Mouse (Mus musculus) thymus, adult 2 months (tissue): Measurements from ENCODE around the gene Vars. TPM values are rescaled to one million over a fixed set of nuclear protein-coding genes. Genes with fewer than 3 reads are reported as not detected.

Experiments used
- DNase-seq: peaks from one replicate; pipeline ENCODE4 v3.0.0; 2021
- H3K27ac ChIP-seq: fragments of 200-500 bp; 2 replicates; pipeline ENCODE4 v1.5.1; 2012; ENCODE audit warnings: low read length, control low read depth; ENCODE audit not compliant: control insufficient read depth, insufficient read depth
- H3K27me3 ChIP-seq: fragments of 200-500 bp; 2 replicates; pipeline ENCODE4 v1.6.1; 2012; ENCODE audit warnings: mild to moderate bottlenecking, low read length, moderate library complexity, mixed read lengths; ENCODE audit not compliant: control insufficient read depth, insufficient read depth
- H3K36me3 ChIP-seq: fragments of 200-500 bp; 2 replicates; pipeline ENCODE4 v1.6.1; 2012; ENCODE audit warnings: mild to moderate bottlenecking, low read length, moderate library complexity; ENCODE audit not compliant: control insufficient read depth, insufficient read depth
- H3K4me1 ChIP-seq: fragments of 200-500 bp; replicated peaks from 2 replicates; pipeline ENCODE4 v1.6.1; 2012; ENCODE audit warnings: low read length; ENCODE audit not compliant: control insufficient read depth, insufficient read depth
- H3K4me3 ChIP-seq: fragments of 200-500 bp; 2 replicates; pipeline ENCODE4 v1.5.1; 2012; ENCODE audit warnings: mild to moderate bottlenecking, low read length, control low read depth, moderate library complexity; ENCODE audit not compliant: control insufficient read depth, insufficient read depth
- CTCF ChIP-seq: fragments of 200-500 bp; IDR thresholded peaks from 2 replicates; pipeline ENCODE4 v1.5.1; 2012; ENCODE audit warnings: mild to moderate bottlenecking, control low read depth, low read length, moderate library complexity, borderline replicate concordance; ENCODE audit not compliant: control insufficient read depth, poor library complexity, insufficient read depth; ENCODE audit errors: extremely low read depth
- POLR2A ChIP-seq: fragments of 200-500 bp; IDR thresholded peaks from 2 replicates; pipeline ENCODE4 v1.6.1; 2012; ENCODE audit warnings: mild to moderate bottlenecking, low read length, control low read depth, moderate library complexity; ENCODE audit not compliant: control insufficient read depth, poor library complexity, insufficient read depth; ENCODE audit errors: extremely low read depth
- WGBS: fragments of 180-500 bp; shearing (Covaris S2); methylation state at CpG from one replicate; pipeline ENCODE4 v1.1.7; 2018; 5-methylcytosine and 5-hydroxymethylcytosine counted together
- polyA plus RNA-seq: library from polyadenylated mRNA; depleted of rRNA; stranded (reverse); fragments of >200 nt; gene quantifications from 2 replicates; pipeline ENCODE4 v1.2.3, GENCODE M21; 2012; rRNA removed

The Vars gene
- polyA plus RNA-seq, 1 experiment = 404 TPM

DNA sequence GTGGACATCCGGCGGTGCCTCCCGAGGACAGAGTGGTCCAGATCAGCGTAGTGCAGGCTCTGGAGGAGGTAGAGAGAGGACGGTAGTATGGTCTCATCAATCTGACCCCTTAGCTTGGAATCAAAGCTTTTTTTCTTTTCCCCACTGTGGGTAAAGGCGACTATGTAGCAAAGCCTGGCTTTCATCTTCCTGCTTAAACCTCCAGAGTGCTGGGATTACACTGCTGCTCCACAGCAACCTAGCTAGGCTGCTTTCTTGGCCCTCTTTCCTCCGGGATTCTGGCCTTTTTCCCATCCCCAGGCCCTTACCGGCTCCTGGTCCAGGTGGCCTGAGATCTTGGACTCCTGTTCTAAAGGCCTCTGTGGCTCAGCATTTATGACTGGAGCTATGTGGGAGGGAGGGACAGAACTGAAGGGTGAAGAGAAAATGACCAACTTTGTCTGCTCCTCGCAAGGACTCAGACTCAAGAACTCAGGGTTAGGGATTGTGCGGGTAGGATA lies 63.6 kb downstream of the Vars start:
- H3K4me1 ChIP-seq = peaks cover 11% of the 10 kb centered on the region
- no peak overlapping the region for H3K27ac ChIP-seq
- no peaks in the 10 kb centered on the region for H3K36me3 ChIP-seq
- 58% methylated on average over 10 of the region's 10 CpGs for WGBS
- peaks cover 16% of the 10 kb centered on the region for H3K27me3 ChIP-seq
- H3K4me3 ChIP-seq = no peak overlapping the region
- no peak for TF ChIP-seq CTCF
- no peak for TF ChIP-seq POLR2A
- no peak for DNase-seq

DNA sequence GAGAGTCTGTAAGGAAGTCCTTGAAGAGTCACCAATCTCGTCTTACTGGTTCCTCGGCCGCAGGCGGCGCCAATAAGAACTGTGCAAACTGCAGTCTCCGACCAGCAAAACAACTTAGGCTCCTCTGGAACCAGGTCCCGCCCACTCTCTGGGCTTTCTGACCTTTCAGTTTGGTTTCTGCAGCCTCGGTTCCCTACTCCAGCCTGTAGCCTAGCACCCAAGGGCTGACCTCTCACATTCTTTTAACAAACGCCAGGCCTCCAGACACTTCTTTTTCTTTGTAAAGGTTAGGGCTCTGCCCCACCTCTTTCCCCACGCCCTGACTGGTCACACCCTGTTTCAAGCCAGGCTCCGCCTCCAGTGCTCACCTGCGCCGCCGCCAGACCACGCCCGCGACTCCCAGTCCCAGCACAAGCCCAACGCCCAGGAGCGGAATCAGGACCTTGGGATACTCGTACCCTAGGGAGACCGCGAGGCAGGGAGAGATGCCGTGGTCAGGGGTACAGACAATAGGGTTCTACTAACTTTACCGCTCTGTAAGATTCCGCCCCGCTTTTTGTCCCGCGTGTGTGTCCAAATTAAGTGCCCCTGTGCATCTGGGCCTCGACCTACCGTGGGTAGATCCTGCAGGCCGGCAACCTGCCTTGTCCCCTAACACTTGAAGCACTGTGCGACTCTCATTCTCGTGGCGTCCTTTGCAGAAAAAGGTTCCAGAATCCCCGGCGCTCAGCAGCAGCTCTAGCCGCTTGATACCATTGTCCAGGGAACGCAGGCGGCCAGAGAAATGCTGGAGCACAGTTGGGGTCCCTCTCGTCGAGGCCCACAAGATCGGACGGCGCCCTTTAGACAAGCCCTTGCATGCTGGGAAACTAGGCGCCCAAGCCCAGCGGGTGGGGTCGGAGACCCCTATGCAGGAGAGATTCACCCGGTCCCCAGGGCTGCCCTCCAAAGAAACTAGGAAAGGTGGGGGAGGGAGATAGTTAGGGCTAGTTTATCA lies 64.5 kb downstream of the Vars start, which contains the start of gene Ly6g6c:
Gene Ly6g6c (plus strand): TSS at position 438 of the 997 bp plus-strand sequence.
- 5% methylated on average over 48 of the region's 48 CpGs for WGBS
- H3K27me3 ChIP-seq = peaks cover 16% of the 10 kb centered on the region
- TF ChIP-seq POLR2A (no peak), CTCF (no peak)
- H3K27ac ChIP-seq = no peak within 1 kb of the TSS
- no peak for DNase-seq
- peaks cover 16% of the 10 kb centered on the region for H3K4me1 ChIP-seq
- no peaks in the 10 kb centered on the region for H3K36me3 ChIP-seq
- H3K4me3 ChIP-seq = peak within 1 kb of the TSS; percentile 32

Other genes with a start within 250 kb of the Vars start
- gene Cyp21a1, start 196.4 kb upstream of the Vars start, polyA plus RNA-seq = 0.09 and 0.16 TPM in 2 replicates
- 62.2 and 80.8 TPM in 2 replicates for gene Stk19, start 164.0 kb upstream of the Vars start, polyA plus RNA-seq
- gene Dxo, start 164.0 kb upstream of the Vars start, polyA plus RNA-seq = 95.7 and 115 TPM in 2 replicates
- 209 TPM in 2 replicates for gene Skiv2l, start 150.8 kb upstream of the Vars start, polyA plus RNA-seq
- gene Nelfe, start 150.6 kb upstream of the Vars start, polyA plus RNA-seq = 26.1 and 33.4 TPM in 2 replicates
- gene Cfb, start 138.5 kb upstream of the Vars start, polyA plus RNA-seq = 12.3 and 14.9 TPM in 2 replicates
- 15.0 and 16.3 TPM in 2 replicates for gene Zbtb12, start 121.5 kb upstream of the Vars start, polyA plus RNA-seq
- 0.03 TPM in 1 of 2 replicates, not detected in the other for gene Gm20547, start 118.9 kb upstream of the Vars start, polyA plus RNA-seq
- gene C2, start 102.7 kb upstream of the Vars start, polyA plus RNA-seq = 12.9 and 18.4 TPM in 2 replicates
- 372 and 380 TPM in 2 replicates for gene Ehmt2, start 102.5 kb upstream of the Vars start, polyA plus RNA-seq
- 0.33 and 0.59 TPM in 2 replicates for gene Slc44a4, start 86.5 kb upstream of the Vars start, polyA plus RNA-seq
- gene Neu1, start 69.7 kb upstream of the Vars start, polyA plus RNA-seq = 66.9 and 82.3 TPM in 2 replicates
- 22.7 and 26.5 TPM in 2 replicates for gene Hspa1b, start 41.7 kb upstream of the Vars start, polyA plus RNA-seq
- gene Gm20481, start 31.1 kb upstream of the Vars start, polyA plus RNA-seq = not detected in 2 replicates
- 10.0 and 12.2 TPM in 2 replicates for gene Hspa1a, start 28.8 kb upstream of the Vars start, polyA plus RNA-seq
- 0.06 and 0.28 TPM in 2 replicates for gene Hspa1l, start 28.3 kb upstream of the Vars start, polyA plus RNA-seq
- 207 and 265 TPM in 2 replicates for gene Lsm2, start 19.1 kb upstream of the Vars start, polyA plus RNA-seq
- gene Vwa7, start 15.6 kb downstream of the Vars start, polyA plus RNA-seq = 1.1 and 1.5 TPM in 2 replicates
- 12.3 and 18.3 TPM in 2 replicates for gene Sapcd1, start 27.0 kb downstream of the Vars start, polyA plus RNA-seq
- 15.5 and 20.0 TPM in 2 replicates for gene Msh5, start 45.8 kb downstream of the Vars start, polyA plus RNA-seq
- 316 and 321 TPM in 2 replicates for gene Clic1, start 49.0 kb downstream of the Vars start, polyA plus RNA-seq
- gene Ddah2, start 58.0 kb downstream of the Vars start, polyA plus RNA-seq = 54.0 and 55.3 TPM in 2 replicates
- gene Ly6g6c, start 64.4 kb downstream of the Vars start, polyA plus RNA-seq = 3.6 and 5.0 TPM in 2 replicates
- 0.18 and 0.20 TPM in 2 replicates for gene Mpig6b, start 65.2 kb downstream of the Vars start, polyA plus RNA-seq
- gene Ly6g6e, start 75.9 kb downstream of the Vars start, polyA plus RNA-seq = 2.3 and 3.4 TPM in 2 replicates
- gene Ly6g6d, start 77.1 kb downstream of the Vars start, polyA plus RNA-seq = 0.59 and 1.5 TPM in 2 replicates
- 0.66 and 1.3 TPM in 2 replicates for gene Ly6g6f, start 84.6 kb downstream of the Vars start, polyA plus RNA-seq
- 191 and 202 TPM in 2 replicates for gene Abhd16a, start 88.3 kb downstream of the Vars start, polyA plus RNA-seq
- gene Ly6g5c, start 107.3 kb downstream of the Vars start, polyA plus RNA-seq = 0.27 TPM in 1 of 2 replicates, not detected in the other
- gene Ly6g5b, start 114.4 kb downstream of the Vars start, polyA plus RNA-seq = 5.9 and 8.3 TPM in 2 replicates
- gene Gpank1, start 120.5 kb downstream of the Vars start, polyA plus RNA-seq = 35.2 and 37.8 TPM in 2 replicates
- 500 and 515 TPM in 2 replicates for gene Csnk2b, start 121.1 kb downstream of the Vars start, polyA plus RNA-seq
- 12.9 and 16.0 TPM in 2 replicates for gene D17H6S53E, start 125.4 kb downstream of the Vars start, polyA plus RNA-seq
- gene Apom, start 131.1 kb downstream of the Vars start, polyA plus RNA-seq = 0.55 and 0.85 TPM in 2 replicates
- 411 TPM in 2 replicates for gene Bag6, start 134.2 kb downstream of the Vars start, polyA plus RNA-seq
- gene Prrc2a, start 163.9 kb downstream of the Vars start, polyA plus RNA-seq = 770 and 778 TPM in 2 replicates
- gene Aif1, start 175.1 kb downstream of the Vars start, polyA plus RNA-seq = 5.4 and 8.9 TPM in 2 replicates
- 30.7 and 49.6 TPM in 2 replicates for gene Lst1, start 187.5 kb downstream of the Vars start, polyA plus RNA-seq
- gene Ltb, start 193.5 kb downstream of the Vars start, polyA plus RNA-seq = 358 and 375 TPM in 2 replicates
- 11.3 and 11.4 TPM in 2 replicates for gene Tnf, start 201.0 kb downstream of the Vars start, polyA plus RNA-seq
- 14.4 and 14.5 TPM in 2 replicates for gene Lta, start 204.4 kb downstream of the Vars start, polyA plus RNA-seq
- gene Gm16181, start 219.8 kb downstream of the Vars start, polyA plus RNA-seq = 0.29 TPM in 1 of 2 replicates, not detected in the other
- 7.9 TPM in 2 replicates for gene Atp6v1g2, start 232.7 kb downstream of the Vars start, polyA plus RNA-seq
- 34.2 and 41.3 TPM in 2 replicates for gene Nfkbil1, start 234.8 kb downstream of the Vars start, polyA plus RNA-seq
- 778 and 831 TPM in 2 replicates for gene Ddx39b, start 240.8 kb downstream of the Vars start, polyA plus RNA-seq